Mouse (Mus musculus): ENCODE data around the gene Galntl6. TPM values are rescaled to one million over a fixed set of nuclear protein-coding genes. Genes with fewer than 3 reads are reported as not detected.

Galntl6 gene
- polyA plus RNA-seq, 1 experiment, result not detected

DNA sequence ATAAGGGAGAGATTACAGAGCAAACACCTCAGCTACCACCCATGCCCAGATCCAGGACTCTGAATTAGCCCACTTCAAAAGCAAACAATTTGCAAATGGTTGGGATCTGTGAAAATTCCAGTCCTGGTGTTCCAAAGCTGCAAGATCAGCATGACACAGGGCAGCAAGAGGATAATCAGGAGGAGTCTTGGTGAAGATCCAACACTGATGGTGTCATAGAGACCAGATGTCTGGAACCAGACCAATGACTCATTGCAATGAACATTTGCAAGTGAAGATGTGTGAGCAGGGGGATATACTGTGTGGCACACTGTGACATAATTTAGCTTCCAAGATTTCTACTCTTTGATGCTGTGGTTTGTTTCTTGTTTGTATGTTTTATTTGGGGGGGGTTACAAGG lies 107.2 kb downstream of the Galntl6 start:
- Histone ChIP-seq H3K4me1 (ENCODE audit: control insufficient read depth, insufficient read depth, insufficient read length) (no peaks in the 10 kb centered on the region), H3K27me3 (ENCODE audit: control insufficient read depth, insufficient read depth, low read length) (no peaks in the 10 kb centered on the region), H3K4me3 (ENCODE audit: extremely low read depth, insufficient read depth, insufficient read length) (no peak overlapping the region), H3K27ac (ENCODE audit: insufficient read depth, low read length) (no peak overlapping the region), H3K36me3 (ENCODE audit: control insufficient read depth, insufficient read depth, low read length) (no peaks in the 10 kb centered on the region)
- DNase-seq (ENCODE audit: low read depth in 1 of 2, low spot score in 2 of 2), result no peak
- TF ChIP-seq CTCF (IDR thresholded peaks at IDR 0.05; ENCODE audit: extremely low read depth, insufficient read depth, insufficient read length, insufficient replicate concordance) (no peak), POLR2A (IDR thresholded peaks at IDR 0.05; ENCODE audit: low read depth, low read length) (no peak)

DNA sequence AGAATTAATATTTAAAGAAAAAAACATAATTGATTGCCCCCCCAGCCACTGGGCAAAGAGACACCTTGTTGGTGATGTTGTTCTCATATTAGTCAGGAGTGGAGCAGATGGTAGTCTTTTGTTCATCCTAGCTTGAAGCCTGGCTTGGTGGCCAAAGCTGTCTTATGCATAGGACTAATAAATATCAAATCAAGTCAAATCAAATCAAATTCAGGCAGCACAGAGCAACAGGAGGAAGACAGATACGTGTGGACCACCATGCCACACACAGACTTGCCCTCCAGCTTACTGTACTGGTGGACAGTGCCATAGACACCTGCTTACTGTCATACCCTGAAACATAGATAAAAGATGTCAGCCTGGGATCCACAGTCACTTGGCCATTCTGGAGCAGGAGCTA lies 110.6 kb downstream of the Galntl6 start:
- WGBS, result 53% methylated on average over 1 of the region's 1 CpGs
- H3K4me1 ChIP-seq (ENCODE audit: control insufficient read depth, insufficient read depth, insufficient read length), result no peaks in the 10 kb centered on the region
- DNase-seq (ENCODE audit: low read depth in 1 of 2, low spot score in 2 of 2), result no peak
- no peak overlapping the region for H3K27ac ChIP-seq (ENCODE audit: insufficient read depth, low read length)
- H3K36me3 ChIP-seq (ENCODE audit: control insufficient read depth, insufficient read depth, low read length), result no peaks in the 10 kb centered on the region
- H3K4me3 ChIP-seq (ENCODE audit: extremely low read depth, insufficient read depth, insufficient read length), result no peak overlapping the region
- no peak for TF ChIP-seq POLR2A (IDR thresholded peaks at IDR 0.05; ENCODE audit: low read depth, low read length)
- TF ChIP-seq CTCF (IDR thresholded peaks at IDR 0.05; ENCODE audit: extremely low read depth, insufficient read depth, insufficient read length, insufficient replicate concordance), result no peak
- H3K27me3 ChIP-seq (ENCODE audit: control insufficient read depth, insufficient read depth, low read length), result no peaks in the 10 kb centered on the region

GRCm38 (mm10) chr8:58753769-58754168 lies 158.7 kb downstream of the Galntl6 start:
- TF ChIP-seq POLR2A (IDR thresholded peaks at IDR 0.05; ENCODE audit: low read depth, low read length) (no peak), CTCF (IDR thresholded peaks at IDR 0.05; ENCODE audit: extremely low read depth, insufficient read depth, insufficient read length, insufficient replicate concordance) (no peak)
- H3K4me3 ChIP-seq (ENCODE audit: extremely low read depth, insufficient read depth, insufficient read length), result no peak overlapping the region
- H3K36me3 ChIP-seq (ENCODE audit: control insufficient read depth, insufficient read depth, low read length), result no peaks in the 10 kb centered on the region
- no peak overlapping the region for H3K27ac ChIP-seq (ENCODE audit: insufficient read depth, low read length)
- H3K27me3 ChIP-seq (ENCODE audit: control insufficient read depth, insufficient read depth, low read length), result no peaks in the 10 kb centered on the region
- DNase-seq (ENCODE audit: low read depth in 1 of 2, low spot score in 2 of 2), result no peak
- no peaks in the 10 kb centered on the region for H3K4me1 ChIP-seq (ENCODE audit: control insufficient read depth, insufficient read depth, insufficient read length)
- 83% methylated on average over 2 of the region's 2 CpGs for WGBS

GRCm38 (mm10) chr8:58737963-58738362 lies 174.5 kb downstream of the Galntl6 start:
- no peak overlapping the region for H3K27ac ChIP-seq (ENCODE audit: insufficient read depth, low read length)
- H3K4me3 ChIP-seq (ENCODE audit: extremely low read depth, insufficient read depth, insufficient read length), result no peak overlapping the region
- WGBS, result 99% methylated on average over 3 of the region's 3 CpGs
- H3K27me3 ChIP-seq (ENCODE audit: control insufficient read depth, insufficient read depth, low read length), result no peaks in the 10 kb centered on the region
- H3K36me3 ChIP-seq (ENCODE audit: control insufficient read depth, insufficient read depth, low read length), result no peaks in the 10 kb centered on the region
- H3K4me1 ChIP-seq (ENCODE audit: control insufficient read depth, insufficient read depth, insufficient read length), result no peaks in the 10 kb centered on the region
- DNase-seq (ENCODE audit: low read depth in 1 of 2, low spot score in 2 of 2), result no peak
- TF ChIP-seq POLR2A (IDR thresholded peaks at IDR 0.05; ENCODE audit: low read depth, low read length) (no peak), CTCF (IDR thresholded peaks at IDR 0.05; ENCODE audit: extremely low read depth, insufficient read depth, insufficient read length, insufficient replicate concordance) (no peak)

DNA sequence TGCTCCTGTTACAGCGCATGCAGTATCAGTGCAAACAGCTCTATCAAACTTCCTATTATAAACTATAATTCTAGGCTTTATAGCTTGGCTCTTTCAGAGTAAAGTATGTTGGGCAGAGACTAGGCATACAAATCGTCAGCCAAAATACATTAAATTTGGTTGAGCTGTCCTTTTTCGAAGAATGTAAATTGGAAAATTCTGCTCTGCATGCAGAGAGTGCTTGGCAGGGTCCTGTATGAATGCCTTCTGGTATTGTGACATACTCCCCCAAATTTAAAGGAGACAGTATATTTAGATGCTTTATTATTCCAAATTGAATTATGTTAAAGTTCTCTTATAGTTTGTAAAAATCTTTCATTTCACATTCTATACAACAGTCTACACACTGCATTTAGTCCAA lies 220.7 kb downstream of the Galntl6 start:
- Histone ChIP-seq H3K4me1 (ENCODE audit: control insufficient read depth, insufficient read depth, insufficient read length) (no peaks in the 10 kb centered on the region), H3K4me3 (ENCODE audit: extremely low read depth, insufficient read depth, insufficient read length) (no peak overlapping the region), H3K27me3 (ENCODE audit: control insufficient read depth, insufficient read depth, low read length) (no peaks in the 10 kb centered on the region), H3K36me3 (ENCODE audit: control insufficient read depth, insufficient read depth, low read length) (no peaks in the 10 kb centered on the region), H3K27ac (ENCODE audit: insufficient read depth, low read length) (no peak overlapping the region)
- DNase-seq (ENCODE audit: low read depth in 1 of 2, low spot score in 2 of 2), result no peak
- TF ChIP-seq POLR2A (IDR thresholded peaks at IDR 0.05; ENCODE audit: low read depth, low read length) (no peak), CTCF (IDR thresholded peaks at IDR 0.05; ENCODE audit: extremely low read depth, insufficient read depth, insufficient read length, insufficient replicate concordance) (no peak)
- 76% methylated on average over 3 of the region's 3 CpGs for WGBS

GRCm38 (mm10) chr8:58677847-58678450 lies 234.5 kb downstream of the Galntl6 start:
- WGBS, result 65% methylated on average over 6 of the region's 6 CpGs
- Histone ChIP-seq H3K4me3 (ENCODE audit: extremely low read depth, insufficient read depth, insufficient read length) (no peak overlapping the region), H3K27me3 (ENCODE audit: control insufficient read depth, insufficient read depth, low read length) (no peaks in the 10 kb centered on the region), H3K27ac (ENCODE audit: insufficient read depth, low read length) (no peak overlapping the region), H3K4me1 (ENCODE audit: control insufficient read depth, insufficient read depth, insufficient read length) (no peaks in the 10 kb centered on the region), H3K36me3 (ENCODE audit: control insufficient read depth, insufficient read depth, low read length) (no peaks in the 10 kb centered on the region)
- no peak for DNase-seq (ENCODE audit: low read depth in 1 of 2, low spot score in 2 of 2)
- TF ChIP-seq POLR2A (IDR thresholded peaks at IDR 0.05; ENCODE audit: low read depth, low read length), result no peak
- TF ChIP-seq CTCF (IDR thresholded peaks at IDR 0.05; ENCODE audit: extremely low read depth, insufficient read depth, insufficient read length, insufficient replicate concordance), result no peak

DNA sequence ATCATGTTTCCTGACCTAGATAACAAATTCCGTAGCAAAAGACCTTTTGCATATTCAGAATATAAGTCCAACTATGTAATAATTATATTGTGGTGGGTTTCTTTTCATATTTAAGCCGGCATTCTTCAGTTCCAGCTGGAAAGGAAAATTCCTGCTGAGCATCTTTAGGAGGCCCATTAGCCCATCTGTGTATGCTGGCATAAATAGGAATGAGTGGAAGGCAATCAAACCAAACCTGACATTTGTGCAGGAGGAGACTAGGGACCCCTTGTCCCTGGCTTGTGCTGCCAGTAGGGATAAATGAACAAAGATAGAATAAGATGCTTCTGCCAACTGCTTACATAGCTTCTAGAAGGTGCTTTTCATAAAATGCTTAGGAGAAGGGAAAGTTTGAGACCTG lies 243.4 kb downstream of the Galntl6 start:
- Histone ChIP-seq H3K4me3 (ENCODE audit: extremely low read depth, insufficient read depth, insufficient read length) (no peak overlapping the region), H3K27ac (ENCODE audit: insufficient read depth, low read length) (no peak overlapping the region), H3K27me3 (ENCODE audit: control insufficient read depth, insufficient read depth, low read length) (no peaks in the 10 kb centered on the region), H3K36me3 (ENCODE audit: control insufficient read depth, insufficient read depth, low read length) (no peaks in the 10 kb centered on the region), H3K4me1 (ENCODE audit: control insufficient read depth, insufficient read depth, insufficient read length) (no peaks in the 10 kb centered on the region)
- TF ChIP-seq CTCF (IDR thresholded peaks at IDR 0.05; ENCODE audit: extremely low read depth, insufficient read depth, insufficient read length, insufficient replicate concordance) (no peak), POLR2A (IDR thresholded peaks at IDR 0.05; ENCODE audit: low read depth, low read length) (no peak)
- 78% methylated on average over 2 of the region's 2 CpGs for WGBS
- DNase-seq (ENCODE audit: low read depth in 1 of 2, low spot score in 2 of 2), result no peak
